Mouse (Mus musculus) bone marrow, adult 2 months (tissue): Measurements from ENCODE around the gene Efhd1. TPM values are rescaled to one million over a fixed set of nuclear protein-coding genes. Genes with fewer than 3 reads are reported as not detected.

Experiments used
- H3K27ac ChIP-seq: fragments of 200-500 bp; 2 replicates; pipeline ENCODE4 v1.5.1; 2012; ENCODE audit warnings: low read depth, mild to moderate bottlenecking, control low read depth, inconsistent platforms, low read length; ENCODE audit not compliant: control insufficient read depth, poor library complexity, insufficient read depth
- H3K4me1 ChIP-seq: fragments of 200-500 bp; 2 replicates; pipeline ENCODE4 v1.6.1; 2011; ENCODE audit warnings: low read length; ENCODE audit not compliant: control insufficient read depth, insufficient read depth
- H3K4me3 ChIP-seq: fragments of 200-500 bp; replicated peaks from 2 replicates; pipeline ENCODE3; 2011; ENCODE audit warnings: mild to moderate bottlenecking, low read depth, low read length, control low read depth; ENCODE audit not compliant: control insufficient read depth
- CTCF ChIP-seq: fragments of 200-500 bp; IDR thresholded peaks from 2 replicates; pipeline ENCODE4 v1.5.1; 2011; ENCODE audit warnings: low read length, control low read depth; ENCODE audit not compliant: control insufficient read depth, insufficient read depth
- POLR2A ChIP-seq: fragments of 200-500 bp; IDR thresholded peaks from 2 replicates; pipeline ENCODE4 v1.6.1; 2011; ENCODE audit warnings: low read depth, mild to moderate bottlenecking, control low read depth, low read length, borderline replicate concordance; ENCODE audit not compliant: control insufficient read depth
- WGBS: fragments of 180-500 bp; shearing (Covaris S2); methylation state at CpG from one replicate; pipeline ENCODE4 v1.1.7; 2018; 5-methylcytosine and 5-hydroxymethylcytosine counted together
- polyA plus RNA-seq: library from polyadenylated mRNA; stranded (reverse); fragments of >200 nt; gene quantifications from 2 replicates; pipeline ENCODE4 v1.2.4, GENCODE M21; 2011; ENCODE audit warnings: low replicate concordance; ENCODE audit not compliant: missing spikeins, insufficient read depth, insufficient read length

Efhd1 gene
- polyA plus RNA-seq, 1 experiment, result not detected

GRCm38 (mm10) chr1:87300360-87301286 is 36.5 kb downstream of the Efhd1 start:
- H3K4me1 ChIP-seq, result no peaks in the 10 kb centered on the region
- WGBS, result 72% methylated on average over 14 of the region's 14 CpGs
- no peak overlapping the region for H3K4me3 ChIP-seq
- TF ChIP-seq POLR2A, result no peak
- TF ChIP-seq CTCF, result no peak
- H3K27ac ChIP-seq, result no peak overlapping the region

DNA sequence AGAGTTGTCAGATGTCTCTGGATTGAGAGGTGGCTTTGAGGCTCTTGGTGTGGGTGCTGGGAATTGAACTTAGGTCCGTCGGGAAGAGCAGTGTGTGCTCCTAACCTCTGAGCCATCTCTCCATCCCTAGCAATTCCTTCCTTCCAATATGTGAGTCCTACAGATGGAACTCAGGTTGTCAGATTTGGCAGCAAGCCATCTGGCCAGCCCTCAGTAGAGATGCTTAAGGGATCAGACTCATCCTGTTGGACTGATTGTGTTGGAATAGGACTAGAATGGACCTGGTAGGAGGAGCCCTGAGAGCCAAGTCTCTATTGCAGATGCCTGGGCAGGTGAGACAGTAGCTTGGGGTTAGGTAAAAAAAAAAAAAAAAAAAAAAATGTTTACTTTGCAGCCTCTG is 37.8 kb downstream of the Efhd1 start:
- H3K4me1 ChIP-seq, result no peaks in the 10 kb centered on the region
- no peak overlapping the region for H3K27ac ChIP-seq
- no peak overlapping the region for H3K4me3 ChIP-seq
- TF ChIP-seq POLR2A, result no peak
- no peak for TF ChIP-seq CTCF
- 85% methylated on average over 2 of the region's 2 CpGs for WGBS

DNA sequence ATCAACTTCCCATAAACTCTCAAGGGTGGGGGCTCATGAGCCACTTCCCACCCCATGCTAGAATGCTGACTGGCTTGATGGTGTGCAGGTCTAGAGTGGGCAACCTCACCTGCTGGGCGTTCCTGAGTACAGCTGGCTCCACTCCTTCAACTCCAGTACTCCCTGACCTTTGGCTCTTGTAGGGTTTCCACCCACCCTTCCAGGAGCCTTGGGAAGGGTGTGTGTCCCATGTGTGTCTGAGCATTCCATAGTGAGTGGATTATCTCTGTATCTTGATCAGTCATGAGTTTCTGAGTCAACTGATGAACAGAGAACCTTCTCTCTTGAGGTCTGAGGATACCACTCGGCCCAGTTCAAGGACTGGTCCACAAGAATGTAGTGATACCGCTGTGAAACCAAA is 44.8 kb downstream of the Efhd1 start:
- no peaks in the 10 kb centered on the region for H3K4me1 ChIP-seq
- no peak overlapping the region for H3K27ac ChIP-seq
- no peak overlapping the region for H3K4me3 ChIP-seq
- 84% methylated on average over 3 of the region's 3 CpGs for WGBS
- no peak for TF ChIP-seq CTCF
- no peak for TF ChIP-seq POLR2A

GRCm38 (mm10) chr1:87309621-87310020 is 45.5 kb downstream of the Efhd1 start:
- Histone ChIP-seq H3K4me3 (no peak overlapping the region), H3K27ac (no peak overlapping the region), H3K4me1 (no peaks in the 10 kb centered on the region)
- TF ChIP-seq POLR2A, result no peak
- no peak for TF ChIP-seq CTCF
- WGBS, result 85% methylated on average over 16 of the region's 16 CpGs

- Histone ChIP-seq H3K4me1 (no peaks in the 10 kb centered on the region), H3K27ac (no peak overlapping the region), H3K4me3 (no peak overlapping the region)
- 81% methylated on average over 2 of the region's 2 CpGs for WGBS
- TF ChIP-seq POLR2A, result no peak
- no peak for TF ChIP-seq CTCF
These were observed 48.5 kb downstream of the Efhd1 start for GRCm38 (mm10) chr1:87312681-87313080.

DNA sequence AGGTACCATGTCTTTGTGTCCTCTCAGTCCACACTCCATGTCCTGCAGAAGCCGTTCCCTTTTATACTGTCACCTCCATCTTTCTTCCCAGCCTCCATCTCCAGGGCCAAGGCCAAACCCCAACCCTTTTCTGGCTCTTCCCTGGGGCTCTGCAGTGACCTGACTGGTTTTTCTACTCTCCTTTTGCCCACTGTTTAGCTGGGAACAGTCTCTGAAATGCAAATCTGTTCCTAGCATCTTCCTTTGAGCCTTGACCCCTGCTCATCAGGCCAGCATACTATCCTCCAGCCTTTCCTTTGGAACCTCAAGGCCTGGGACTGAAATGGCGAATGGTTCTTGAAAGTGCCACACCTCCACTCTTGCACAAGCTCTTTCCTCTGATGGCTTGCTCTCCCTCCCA is 49.0 kb downstream of the Efhd1 start:
- 77% methylated on average over 2 of the region's 2 CpGs for WGBS
- H3K4me1 ChIP-seq, result no peaks in the 10 kb centered on the region
- H3K27ac ChIP-seq, result no peak overlapping the region
- no peak overlapping the region for H3K4me3 ChIP-seq
- no peak for TF ChIP-seq CTCF
- no peak for TF ChIP-seq POLR2A

- no peaks in the 10 kb centered on the region for H3K4me1 ChIP-seq
- WGBS, result 83% methylated on average over 8 of the region's 8 CpGs
- TF ChIP-seq POLR2A, result no peak
- no peak for TF ChIP-seq CTCF
- H3K4me3 ChIP-seq, result no peak overlapping the region
- no peak overlapping the region for H3K27ac ChIP-seq
These were observed 49.8 kb downstream of the Efhd1 start for GRCm38 (mm10) chr1:87313843-87314570.

GRCm38 (mm10) chr1:87315431-87315830 is 51.3 kb downstream of the Efhd1 start:
- no peak for TF ChIP-seq CTCF
- H3K4me1 ChIP-seq, result no peaks in the 10 kb centered on the region
- no peak overlapping the region for H3K4me3 ChIP-seq
- WGBS, result 86% methylated on average over 2 of the region's 2 CpGs
- H3K27ac ChIP-seq, result no peak overlapping the region
